Mouse (Mus musculus): ENCODE measurements at regions not wholly inside any gene's neighbourhood (a gene's known extent, or its start where the extent isn't known, plus 50 kb on each side); places are given as distances from the start of the nearest gene placed in this dataset.

GRCm38 (mm10) chr12:14032363-14032762 is 119.5 kb downstream of the Fam84a start:
- H3K9me3 ChIP-seq (ENCODE audit: low read length) = no peaks in the 10 kb centered on the region
- no peaks in the 10 kb centered on the region for H3K27me3 ChIP-seq (ENCODE audit: insufficient read depth, low read length)
- no peak overlapping the region for H3K27ac ChIP-seq (ENCODE audit: low read depth, low read length)
- WGBS = 84% methylated on average over 1 of the region's 1 CpGs
- ATAC-seq (peak; percentile 27; the same call in 1 of the 2 replicates), DNase-seq (no peak)
- H3K4me1 ChIP-seq (ENCODE audit: insufficient read depth) = no peaks in the 10 kb centered on the region
- no peak for TF ChIP-seq CTCF (IDR thresholded peaks at IDR 0.05; ENCODE audit: low read depth)
- no peak overlapping the region for H3K4me2 ChIP-seq (ENCODE audit: low read depth)
- no peak overlapping the region for H3K4me3 ChIP-seq (ENCODE audit: low read depth, low read length)
- no peaks in the 10 kb centered on the region for H3K36me3 ChIP-seq (ENCODE audit: insufficient read depth)
- no peak overlapping the region for H3K9ac ChIP-seq

- ATAC-seq = no peak
Measured at GRCm38 (mm10) chr12:14015271-14015670, 136.6 kb downstream of the Fam84a start.

GRCm38 (mm10) chr12:14005991-14006390 is 145.9 kb downstream of the Fam84a start:
- ATAC-seq (no peak), DNase-seq (no peak)
- Histone ChIP-seq H3K36me3 (ENCODE audit: insufficient read depth) (no peaks in the 10 kb centered on the region), H3K27ac (ENCODE audit: low read depth, low read length) (no peak overlapping the region), H3K4me2 (ENCODE audit: low read depth) (no peak overlapping the region), H3K4me1 (ENCODE audit: insufficient read depth) (no peaks in the 10 kb centered on the region), H3K9ac (no peak overlapping the region), H3K27me3 (ENCODE audit: insufficient read depth, low read length) (no peaks in the 10 kb centered on the region), H3K4me3 (ENCODE audit: low read depth, low read length) (no peak overlapping the region), H3K9me3 (ENCODE audit: low read length) (no peaks in the 10 kb centered on the region)
- WGBS = 71% methylated on average over 1 of the region's 1 CpGs
- no peak for TF ChIP-seq CTCF (IDR thresholded peaks at IDR 0.05; ENCODE audit: low read depth)

More at GRCm38 (mm10) chr12:14015271-14015670, 136.6 kb downstream of the Fam84a start:
- H3K36me3 ChIP-seq (ENCODE audit: insufficient read depth) = no peaks in the 10 kb centered on the region
- H3K27ac ChIP-seq (ENCODE audit: low read depth, low read length) = no peak overlapping the region
- no peak overlapping the region for H3K4me2 ChIP-seq (ENCODE audit: low read depth)
- TF ChIP-seq CTCF (IDR thresholded peaks at IDR 0.05; ENCODE audit: low read depth) = no peak
- no peak overlapping the region for H3K9ac ChIP-seq
- H3K27me3 ChIP-seq (ENCODE audit: insufficient read depth, low read length) = no peaks in the 10 kb centered on the region
- no peaks in the 10 kb centered on the region for H3K9me3 ChIP-seq (ENCODE audit: low read length)
- DNase-seq = no peak
- H3K4me1 ChIP-seq (ENCODE audit: insufficient read depth) = no peaks in the 10 kb centered on the region
- H3K4me3 ChIP-seq (ENCODE audit: low read depth, low read length) = no peak overlapping the region

- no peak overlapping the region for H3K4me3 ChIP-seq (ENCODE audit: low read depth, low read length)
- no peak for DNase-seq
- 41% methylated on average over 1 of the region's 1 CpGs for WGBS
- no peaks in the 10 kb centered on the region for H3K36me3 ChIP-seq (ENCODE audit: insufficient read depth)
- ATAC-seq = no peak
- H3K9ac ChIP-seq = no peak overlapping the region
- H3K27me3 ChIP-seq (ENCODE audit: insufficient read depth, low read length) = no peaks in the 10 kb centered on the region
- H3K9me3 ChIP-seq (ENCODE audit: low read length) = no peaks in the 10 kb centered on the region
- H3K4me1 ChIP-seq (ENCODE audit: insufficient read depth) = no peaks in the 10 kb centered on the region
- no peak overlapping the region for H3K4me2 ChIP-seq (ENCODE audit: low read depth)
- no peak overlapping the region for H3K27ac ChIP-seq (ENCODE audit: low read depth, low read length)
- no peak for TF ChIP-seq CTCF (IDR thresholded peaks at IDR 0.05; ENCODE audit: low read depth)
Measured at GRCm38 (mm10) chr12:14001672-14002071, 150.2 kb downstream of the Fam84a start.

- DNase-seq (no peak), ATAC-seq (peak; percentile 34)
- Histone ChIP-seq H3K4me1 (ENCODE audit: insufficient read depth) (no peaks in the 10 kb centered on the region), H3K4me2 (ENCODE audit: low read depth) (no peak overlapping the region), H3K27ac (ENCODE audit: low read depth, low read length) (no peak overlapping the region), H3K9me3 (ENCODE audit: low read length) (no peaks in the 10 kb centered on the region), H3K27me3 (ENCODE audit: insufficient read depth, low read length) (no peaks in the 10 kb centered on the region), H3K4me3 (ENCODE audit: low read depth, low read length) (no peak overlapping the region), H3K36me3 (ENCODE audit: insufficient read depth) (no peaks in the 10 kb centered on the region), H3K9ac (no peak overlapping the region)
- WGBS = 21% methylated on average over 1 of the region's 1 CpGs
- TF ChIP-seq CTCF (IDR thresholded peaks at IDR 0.05; ENCODE audit: low read depth) = no peak
Measured at GRCm38 (mm10) chr12:13984396-13984776, 167.5 kb downstream of the Fam84a start.

- H3K4me1 ChIP-seq (ENCODE audit: insufficient read depth) = no peaks in the 10 kb centered on the region
- 20% methylated on average over 7 of the region's 7 CpGs for WGBS
Measured at GRCm38 (mm10) chr12:13983631-13984395, 168.0 kb downstream of the Fam84a start.

GRCm38 (mm10) chr12:13964537-13964936 is 187.3 kb downstream of the Fam84a start:
- Histone ChIP-seq H3K4me2 (ENCODE audit: low read depth) (no peak overlapping the region), H3K4me3 (ENCODE audit: low read depth, low read length) (no peak overlapping the region), H3K27me3 (ENCODE audit: insufficient read depth, low read length) (no peaks in the 10 kb centered on the region), H3K36me3 (ENCODE audit: insufficient read depth) (no peaks in the 10 kb centered on the region), H3K9ac (no peak overlapping the region), H3K4me1 (ENCODE audit: insufficient read depth) (no peaks in the 10 kb centered on the region), H3K27ac (ENCODE audit: low read depth, low read length) (no peak overlapping the region), H3K9me3 (ENCODE audit: low read length) (no peaks in the 10 kb centered on the region)
- 55% methylated on average over 3 of the region's 3 CpGs for WGBS
- peak; percentile 33 for DNase-seq
- TF ChIP-seq CTCF (IDR thresholded peaks at IDR 0.05; ENCODE audit: low read depth) = no peak
- peak; percentile 88 for ATAC-seq

More at GRCm38 (mm10) chr12:13983631-13984395, 168.0 kb downstream of the Fam84a start:
- peak; percentile 82 for ATAC-seq
- no peak for TF ChIP-seq CTCF (IDR thresholded peaks at IDR 0.05; ENCODE audit: low read depth)
- no peak overlapping the region for H3K9ac ChIP-seq
- no peak overlapping the region for H3K27ac ChIP-seq (ENCODE audit: low read depth, low read length)
- no peaks in the 10 kb centered on the region for H3K27me3 ChIP-seq (ENCODE audit: insufficient read depth, low read length)
- no peak overlapping the region for H3K4me2 ChIP-seq (ENCODE audit: low read depth)
- H3K9me3 ChIP-seq (ENCODE audit: low read length) = no peaks in the 10 kb centered on the region
- peak; percentile 54 for DNase-seq
- H3K36me3 ChIP-seq (ENCODE audit: insufficient read depth) = no peaks in the 10 kb centered on the region
- H3K4me3 ChIP-seq (ENCODE audit: low read depth, low read length) = no peak overlapping the region

All from forebrain, postnatal 0 days (tissue).